Mouse (Mus musculus) ES-E14 (cell line): ENCODE results near the gene Fscn2.

Experiments
- CHD2 ChIP-seq: IDR thresholded peaks from 2 replicates; pipeline ENCODE4 v1.6.1; 2014; ENCODE audit warnings: mild to moderate bottlenecking, low read depth, low read length, inconsistent platforms
- HCFC1 ChIP-seq: IDR thresholded peaks from 2 replicates; pipeline ENCODE4 v1.6.1; 2012; ENCODE audit warnings: low read length, inconsistent platforms, borderline replicate concordance; ENCODE audit not compliant: insufficient read depth
- MAFK ChIP-seq: IDR thresholded peaks from 2 replicates; pipeline ENCODE4 v1.6.1; 2014; ENCODE audit warnings: mild to moderate bottlenecking, low read depth, low read length, inconsistent platforms; ENCODE audit not compliant: insufficient read depth
- ZC3H11A ChIP-seq: IDR thresholded peaks from 2 replicates; pipeline ENCODE4 v1.6.1; 2012; ENCODE audit warnings: low read depth, mild to moderate bottlenecking, inconsistent platforms, low read length, borderline replicate concordance

GRCm38 (mm10) chr11:120380271-120380670 is 18.9 kb downstream of the Fscn2 start:
- TF ChIP-seq CHD2 (no peak), ZC3H11A (no peak), HCFC1 (no peak), MAFK (no peak)
